Mouse (Mus musculus) heart, adult 2 months (tissue): Measurements from ENCODE around the gene Wdr89.

ENCODE experiments used
- CTCF ChIP-seq: fragments of 200-600 bp; IDR thresholded peaks from 2 replicates; pipeline ENCODE4 v1.8.1; 2022; ENCODE audit warnings: antibody characterized with exemption, mild to moderate bottlenecking, moderate library complexity
- EP300 ChIP-seq: fragments of 200-500 bp; IDR thresholded peaks from 2 replicates; pipeline ENCODE4 v1.6.1; 2011; ENCODE audit warnings: low read depth, low read length, control low read depth; ENCODE audit not compliant: insufficient read depth
- POLR2A ChIP-seq: fragments of 200-500 bp; IDR thresholded peaks from 2 replicates; pipeline ENCODE4 v1.6.1; 2011; ENCODE audit warnings: mild to moderate bottlenecking, low read depth, low read length, control low read depth; ENCODE audit not compliant: insufficient read depth

DNA sequence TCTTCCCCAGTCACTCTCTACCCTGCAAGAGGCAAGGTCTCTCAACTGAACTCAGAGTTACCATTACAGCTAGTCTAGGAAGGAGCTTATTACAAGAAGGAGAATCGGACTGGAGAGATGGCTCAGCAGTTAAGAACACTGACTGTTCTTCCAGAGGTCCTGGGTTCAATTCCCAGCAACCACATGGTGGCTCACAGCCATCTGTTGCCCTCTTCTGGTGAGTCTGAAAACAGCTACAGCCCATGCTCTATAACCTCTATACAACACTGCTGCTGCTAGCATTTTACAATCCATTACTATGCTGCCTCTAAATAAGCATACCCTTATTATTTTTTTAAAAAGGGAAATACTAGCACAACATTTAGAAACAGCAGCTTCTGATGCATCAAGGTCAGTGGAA is 23.6 kb downstream of the Wdr89 start:
- no peak for TF ChIP-seq POLR2A
- peak; percentile 65 for TF ChIP-seq CTCF
- TF ChIP-seq EP300: no peak
